Mouse (Mus musculus): ENCODE data around the gene Rasl10b. TPM values are rescaled to one million over a fixed set of nuclear protein-coding genes. Genes with fewer than 3 reads are reported as not detected.

Rasl10b gene
- total and polyA plus RNA-seq, 2 experiments = 0.12 to 0.18 TPM

DNA sequence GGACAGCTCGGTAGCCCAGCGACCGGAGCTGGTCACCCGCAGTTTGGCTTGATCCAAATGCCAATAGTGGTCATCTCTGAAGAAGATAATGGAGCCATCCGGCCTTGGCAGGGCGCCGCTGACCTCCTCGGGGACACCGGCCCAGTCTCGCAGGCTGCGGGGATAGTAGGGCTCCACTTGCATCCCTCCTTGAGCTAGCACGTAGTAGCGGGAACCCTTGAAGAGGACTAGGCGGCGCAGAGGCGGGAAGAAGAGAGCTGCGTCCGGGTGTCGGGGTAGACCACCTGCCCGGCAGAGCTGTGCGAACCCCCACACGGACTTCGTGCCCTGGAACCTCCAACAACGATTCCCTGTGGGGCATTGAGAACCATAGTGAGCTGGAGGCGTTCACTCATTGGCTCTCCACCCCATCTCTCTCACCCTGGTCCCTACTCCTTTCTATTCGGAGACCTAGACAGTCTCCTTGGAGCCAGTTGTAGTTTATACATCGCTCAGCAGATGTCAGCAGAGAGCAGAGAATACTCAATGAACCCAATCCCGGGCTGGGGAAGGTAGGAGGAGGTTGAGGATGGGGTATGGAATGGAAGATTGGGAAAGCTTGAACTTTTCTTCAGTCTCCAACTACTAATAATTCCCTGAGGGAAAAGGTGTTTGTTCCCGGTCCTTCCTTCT lies 33.8 kb downstream of the Rasl10b start:
- H3K27ac ChIP-seq (replicated peaks; ENCODE audit: insufficient read depth, low read depth, low read length) = no peak overlapping the region
- H3K27me3 ChIP-seq (ENCODE audit: control insufficient read depth, insufficient read depth, low read length) = peaks cover 6% of the 10 kb centered on the region; the same call in 1 of the 2 replicates

GRCm38 (mm10) chr11:83443824-83444223 lies 34.9 kb downstream of the Rasl10b start:
- no peak for DNase-seq (ENCODE audit: extremely low read depth, low read depth, low spot score)
- peaks cover 6% of the 10 kb centered on the region; the same call in 1 of the 2 replicates for H3K27me3 ChIP-seq (ENCODE audit: control insufficient read depth, insufficient read depth, low read length)
- no peak overlapping the region for H3K27ac ChIP-seq (replicated peaks; ENCODE audit: insufficient read depth, low read depth, low read length)
- no peaks in the 10 kb centered on the region for H3K36me3 ChIP-seq (ENCODE audit: control insufficient read depth, insufficient read depth, low read length)
- H3K4me3 ChIP-seq (ENCODE audit: insufficient read depth, low read depth, low read length) = no peak overlapping the region
- TF ChIP-seq CTCF (IDR thresholded peaks at IDR 0.05; ENCODE audit: low read depth, low read length) (no peak), POLR2A (IDR thresholded peaks at IDR 0.05; ENCODE audit: extremely low read depth, insufficient read depth, low read length) (no peak)
- no peak overlapping the region for H3K9ac ChIP-seq (ENCODE audit: low read depth, low read length)
- H3K79me2 ChIP-seq (ENCODE audit: control insufficient read depth, insufficient read depth, low read length) = no peaks in the 10 kb centered on the region
- 9% methylated on average over 7 of the region's 7 CpGs for WGBS
- H3K4me1 ChIP-seq (ENCODE audit: control insufficient read depth, insufficient read depth, low read length) = peaks cover 3% of the 10 kb centered on the region; the same call in 1 of the 2 replicates

More for the DNA sequence above, 33.8 kb downstream of the Rasl10b start:
- TF ChIP-seq CTCF (IDR thresholded peaks at IDR 0.05; ENCODE audit: low read depth, low read length) (peak; percentile 52; the same call in 1 of the 2 replicates), POLR2A (IDR thresholded peaks at IDR 0.05; ENCODE audit: extremely low read depth, insufficient read depth, low read length) (no peak)
- H3K4me3 ChIP-seq (ENCODE audit: insufficient read depth, low read depth, low read length) = no peak overlapping the region
- peak; percentile 29 for DNase-seq (ENCODE audit: extremely low read depth, low read depth, low spot score)
- H3K79me2 ChIP-seq (ENCODE audit: control insufficient read depth, insufficient read depth, low read length) = no peaks in the 10 kb centered on the region
- 0 out of 2 replicates have a peak, but pooled peaks cover 2% of the 10 kb centered on the region for H3K4me1 ChIP-seq (ENCODE audit: control insufficient read depth, insufficient read depth, low read length)
- H3K36me3 ChIP-seq (ENCODE audit: control insufficient read depth, insufficient read depth, low read length) = no peaks in the 10 kb centered on the region
- WGBS = 12% methylated on average over 29 of the region's 29 CpGs
- H3K9ac ChIP-seq (ENCODE audit: low read depth, low read length) = no peak overlapping the region

DNA sequence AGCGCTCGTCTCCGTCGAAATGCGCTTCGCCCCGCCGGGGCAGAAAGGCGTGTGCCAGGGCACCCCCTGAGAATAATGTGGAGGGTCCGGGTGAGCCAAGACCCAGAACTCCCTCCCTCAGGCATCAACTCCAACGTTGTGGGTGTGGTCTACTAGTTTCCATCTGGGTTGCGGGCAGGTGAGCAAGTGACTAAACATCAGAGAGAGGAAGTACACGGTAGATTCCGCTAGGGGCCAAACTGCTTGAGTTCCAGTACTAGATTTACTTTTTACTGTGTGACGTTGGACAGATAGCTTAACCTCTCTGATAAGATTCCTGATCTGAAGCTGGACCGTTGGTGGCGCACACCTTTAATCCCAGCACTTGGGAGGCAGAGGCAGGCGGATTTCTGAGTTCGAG lies 36.1 kb downstream of the Rasl10b start:
- no peak for DNase-seq (ENCODE audit: extremely low read depth, low read depth, low spot score)
- Histone ChIP-seq H3K27ac (replicated peaks; ENCODE audit: insufficient read depth, low read depth, low read length) (no peak overlapping the region), H3K9ac (ENCODE audit: low read depth, low read length) (no peak overlapping the region)

DNA sequence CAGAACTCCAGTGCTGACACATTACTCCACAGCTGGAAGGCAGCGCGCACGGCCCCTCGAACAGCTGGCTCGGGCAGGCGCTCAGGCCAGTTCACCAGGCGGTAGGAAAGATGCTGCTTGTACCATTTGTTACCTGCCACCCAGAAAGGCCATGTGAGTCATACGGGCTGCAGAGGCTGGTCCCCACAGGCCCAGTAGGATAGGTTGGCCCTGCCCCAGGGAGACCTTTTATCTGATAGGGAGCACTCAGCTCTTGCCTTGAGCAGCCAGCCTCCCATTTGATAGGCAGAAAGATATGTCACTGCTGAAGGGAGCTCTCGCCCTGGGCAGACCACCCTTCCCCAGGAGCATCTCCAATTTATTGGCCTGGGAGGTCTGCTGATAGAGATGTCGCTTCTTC lies 38.7 kb downstream of the Rasl10b start:
- no peak for DNase-seq (ENCODE audit: extremely low read depth, low read depth, low spot score)
- Histone ChIP-seq H3K4me3 (ENCODE audit: insufficient read depth, low read depth, low read length) (no peak overlapping the region), H3K9ac (ENCODE audit: low read depth, low read length) (no peak overlapping the region), H3K4me1 (ENCODE audit: control insufficient read depth, insufficient read depth, low read length) (peaks cover 5% of the 10 kb centered on the region; the same call in 1 of the 2 replicates), H3K36me3 (ENCODE audit: control insufficient read depth, insufficient read depth, low read length) (no peaks in the 10 kb centered on the region), H3K79me2 (ENCODE audit: control insufficient read depth, insufficient read depth, low read length) (no peaks in the 10 kb centered on the region), H3K27me3 (ENCODE audit: control insufficient read depth, insufficient read depth, low read length) (0 out of 2 replicates have a peak, but pooled peaks cover 2% of the 10 kb centered on the region), H3K27ac (replicated peaks; ENCODE audit: insufficient read depth, low read depth, low read length) (no peak overlapping the region)
- TF ChIP-seq CTCF (IDR thresholded peaks at IDR 0.05; ENCODE audit: low read depth, low read length) = no peak
- no peak for TF ChIP-seq POLR2A (IDR thresholded peaks at IDR 0.05; ENCODE audit: extremely low read depth, insufficient read depth, low read length)
- WGBS = 93% methylated on average over 10 of the region's 10 CpGs

More for the DNA sequence above, 36.1 kb downstream of the Rasl10b start:
- no peaks in the 10 kb centered on the region for H3K36me3 ChIP-seq (ENCODE audit: control insufficient read depth, insufficient read depth, low read length)
- TF ChIP-seq POLR2A (IDR thresholded peaks at IDR 0.05; ENCODE audit: extremely low read depth, insufficient read depth, low read length) = no peak
- peaks cover 6% of the 10 kb centered on the region; the same call in 1 of the 2 replicates for H3K27me3 ChIP-seq (ENCODE audit: control insufficient read depth, insufficient read depth, low read length)
- 29% methylated on average over 19 of the region's 19 CpGs for WGBS
- no peaks in the 10 kb centered on the region for H3K79me2 ChIP-seq (ENCODE audit: control insufficient read depth, insufficient read depth, low read length)
- H3K4me1 ChIP-seq (ENCODE audit: control insufficient read depth, insufficient read depth, low read length) = peaks cover 5% of the 10 kb centered on the region; the same call in 1 of the 2 replicates
- no peak overlapping the region for H3K4me3 ChIP-seq (ENCODE audit: insufficient read depth, low read depth, low read length)

DNA sequence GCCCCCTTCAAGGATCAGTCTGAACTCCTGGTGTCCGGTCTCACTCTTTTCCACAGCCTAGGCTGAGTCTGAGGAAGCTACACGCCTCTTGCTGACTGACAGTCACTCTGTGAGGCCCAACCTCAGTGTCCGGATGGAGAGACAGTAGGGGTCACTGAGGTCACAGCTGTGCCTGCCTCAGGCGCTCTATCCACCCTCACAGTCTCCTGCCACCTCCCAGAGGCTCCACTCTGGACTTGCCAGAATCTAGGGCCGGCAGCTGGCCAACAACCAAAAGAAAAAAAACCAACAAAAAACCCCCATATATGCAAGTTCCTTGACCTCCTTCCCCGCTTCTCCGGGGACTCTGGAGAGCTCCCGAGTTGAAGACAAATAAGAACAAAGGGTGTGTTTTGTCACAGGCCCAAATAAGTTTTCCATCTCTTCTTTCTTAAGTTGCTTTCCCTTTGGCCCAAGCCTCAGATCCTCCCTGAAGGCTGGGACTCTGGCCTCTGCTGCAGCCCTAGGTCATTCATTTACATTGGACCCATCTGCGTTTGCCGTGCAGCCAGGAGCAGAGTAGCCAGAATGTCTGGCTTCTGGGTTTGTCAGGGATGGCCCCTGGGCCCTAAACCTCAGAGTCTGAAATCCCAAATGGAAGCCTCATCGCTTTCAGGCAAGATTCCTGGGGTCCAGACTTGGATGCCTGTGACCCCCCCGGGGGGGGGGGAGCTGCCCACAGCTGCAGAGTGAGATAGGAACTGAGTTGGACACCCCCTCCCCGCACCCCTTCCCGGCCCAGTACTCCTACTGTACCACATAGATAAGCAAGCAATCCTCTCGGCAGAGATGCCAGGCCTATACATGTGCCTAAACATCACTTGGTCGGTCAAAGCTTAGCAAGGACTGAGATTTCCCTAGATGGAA lies 39.3 kb downstream of the Rasl10b start:
- TF ChIP-seq POLR2A (IDR thresholded peaks at IDR 0.05; ENCODE audit: extremely low read depth, insufficient read depth, low read length) (no peak), CTCF (IDR thresholded peaks at IDR 0.05; ENCODE audit: low read depth, low read length) (no peak)
- H3K27ac ChIP-seq (replicated peaks; ENCODE audit: insufficient read depth, low read depth, low read length) = no peak overlapping the region
- no peak for DNase-seq (ENCODE audit: extremely low read depth, low read depth, low spot score)
- no peak overlapping the region for H3K9ac ChIP-seq (ENCODE audit: low read depth, low read length)
- H3K79me2 ChIP-seq (ENCODE audit: control insufficient read depth, insufficient read depth, low read length) = no peaks in the 10 kb centered on the region
- H3K36me3 ChIP-seq (ENCODE audit: control insufficient read depth, insufficient read depth, low read length) = no peaks in the 10 kb centered on the region
- H3K4me3 ChIP-seq (ENCODE audit: insufficient read depth, low read depth, low read length) = no peak overlapping the region
- 60% methylated on average over 16 of the region's 16 CpGs for WGBS
- H3K4me1 ChIP-seq (ENCODE audit: control insufficient read depth, insufficient read depth, low read length) = peaks cover 3% of the 10 kb centered on the region; the same call in 1 of the 2 replicates
- no peaks in the 10 kb centered on the region for H3K27me3 ChIP-seq (ENCODE audit: control insufficient read depth, insufficient read depth, low read length)
